Comparison of ENCODE assay signal across 8 mouse cellular contexts in the genomic region with DNA sequence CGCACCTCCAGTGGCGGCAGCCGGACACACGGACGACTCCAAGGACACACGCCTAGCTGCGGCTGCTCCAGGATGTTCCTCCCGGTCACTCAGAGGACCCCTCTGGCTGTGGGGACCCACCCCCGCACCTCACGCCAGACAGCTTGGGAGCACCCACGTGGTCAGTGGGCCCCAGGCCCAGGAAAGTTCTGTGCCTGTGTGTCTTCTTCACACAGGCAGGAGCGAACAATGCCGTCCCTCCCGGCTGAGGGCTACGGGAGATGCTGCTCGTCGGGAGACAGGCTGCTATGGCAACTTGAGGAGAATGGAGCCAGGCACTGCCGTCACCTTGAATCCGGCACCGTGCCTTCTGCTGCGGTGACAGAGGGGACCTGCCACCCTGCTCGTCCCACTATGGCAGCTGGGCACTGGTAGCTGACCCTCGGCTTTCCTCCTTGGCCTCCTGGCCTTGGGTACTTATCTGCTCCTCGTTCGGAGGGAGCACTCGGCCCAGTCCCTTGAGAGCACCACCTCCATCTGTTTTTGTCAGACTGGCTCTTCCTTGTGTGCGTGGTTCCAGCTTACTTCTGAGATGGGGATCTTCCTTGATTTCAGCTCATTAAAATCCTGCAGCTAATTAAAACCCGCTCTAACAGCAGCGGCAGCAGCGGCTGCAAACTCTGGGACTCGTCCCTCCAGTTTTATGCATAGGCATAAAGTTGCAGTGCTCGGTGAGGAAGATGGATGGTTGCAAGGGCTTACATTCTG. TPM values are rescaled to one million over a fixed set of nuclear protein-coding genes. Genes with fewer than 3 reads are reported as not detected.
A peak's percentile ranks its signal among the peaks of the same experiment; 100 is the strongest.
DNase-seq lines count a peak whose midpoint lies in the region; ATAC-seq and TF ChIP-seq lines count a peak whose summit lies in the region.
"Had no signal": no experiment of that assay in that cellular context is flagged by ENCODE, and none has a peak within 500 bp of the region (broad histone marks: within the 10 kb centered on the region; RNA-seq: fewer than 3 reads in every experiment).

No protein-coding gene starts in this region.

- intact Hi-C loops in left cerebral cortex, postnatal 36 days (cut with DNase I) = no loop called here
- intact Hi-C loops in left cerebral cortex, postnatal 14 days (cut with DNase I) = no loop called here

- no peak overlapping the region for H3K27ac ChIP-seq in cortical plate, adult 2 months (ENCODE audit: insufficient read depth, low read length)
- no peak overlapping the region; the same call in 1 of the 2 replicates for H3K27ac ChIP-seq in hindbrain, postnatal 0 days

- no peaks in the 10 kb centered on the region for H3K9me3 ChIP-seq in hindbrain, postnatal 0 days (ENCODE audit: low read length)

- H3K36me3 ChIP-seq in hindbrain, postnatal 0 days (ENCODE audit: insufficient read depth, low read length) = no peaks in the 10 kb centered on the region

- peak overlapping the region; percentile 31 for H3K4me3 ChIP-seq in cortical plate, adult 2 months (ENCODE audit: insufficient read depth, low read length)
- H3K4me3 ChIP-seq in hindbrain, postnatal 0 days (ENCODE audit: low read length) = no peak overlapping the region

- peak overlapping the region; percentile 44 for H3K4me2 ChIP-seq in hindbrain, postnatal 0 days (ENCODE audit: low read depth, low read length)

- H3K4me1 ChIP-seq in cortical plate, adult 2 months (ENCODE audit: control insufficient read depth, insufficient read depth, low read length) = peaks cover 3% of the 10 kb centered on the region; the same call in 1 of the 2 replicates
- peaks cover 7% of the 10 kb centered on the region; the same call in 1 of the 2 replicates for H3K4me1 ChIP-seq in hindbrain, postnatal 0 days (ENCODE audit: insufficient read depth, low read length)

- peak; percentile 29 to 35 for DNase-seq in left cerebral cortex, postnatal 36 days (ENCODE audit: low spot score in 2 of 2)
- DNase-seq in left cerebral cortex, postnatal 14 days (ENCODE audit: low spot score in 2 of 2) = no peak
- DNase-seq in R1 (ENCODE audit: low read depth, low spot score) (peak; percentile 54), adipocyte (ENCODE audit: low spot score) (no peak)
- peak; percentile 61 for DNase-seq in hindbrain, postnatal 0 days (ENCODE audit: low spot score)
- no peak for DNase-seq in frontal cortex, postnatal 36 days (ENCODE audit: low spot score in 2 of 2)
- DNase-seq: cerebellum, adult 8-10 months had no signal

- H3K9ac ChIP-seq in hindbrain, postnatal 0 days (replicated peaks; ENCODE audit: low read length) = no peak overlapping the region

- ATAC-seq in hindbrain, postnatal 0 days = peak; percentile 62

- no peak for TF ChIP-seq CTCF in cortical plate, adult 2 months (IDR thresholded peaks at IDR 0.05; ENCODE audit: extremely low read depth, insufficient read depth, low read length)
- TF ChIP-seq CTCF in hindbrain, postnatal 0 days (IDR thresholded peaks at IDR 0.05; ENCODE audit: low read depth) = no peak

- WGBS in hindbrain, postnatal 0 days = 28% methylated on average over 32 of the region's 32 CpGs

- no peak for TF ChIP-seq POLR2A in cortical plate, adult 2 months (IDR thresholded peaks at IDR 0.05; ENCODE audit: extremely low read depth, insufficient read depth, low read length)

- no peaks in the 10 kb centered on the region for H3K27me3 ChIP-seq in hindbrain, postnatal 0 days (ENCODE audit: insufficient read depth, low read length)

RNA-seq across cellular contexts. Expression of a gene that starts 59.2 kb away (rescaled TPM):
- 10 to 100 TPM; 18.7 to 21.1 TPM for total RNA-seq in left cerebral cortex, postnatal 36 days (2021)
- total RNA-seq in left cerebral cortex, postnatal 14 days (2021) = 10 to 100 TPM; 16.5 to 24.5 TPM
- polyA plus RNA-seq in cortical plate, adult 2 months (2012; rRNA removed) = 11.9 and 12.0 TPM in 2 replicates
- total RNA-seq in hindbrain, postnatal 0 days (2014; rRNA removed) = 27.8 and 38.6 TPM in 2 replicates
- 9.8 and 10.0 TPM in 2 replicates for polyA plus RNA-seq in hindbrain, postnatal 0 days (2015; fragmentation: Nextera tagmentation; extraction: Ambion mirVana)

Comparison
In these comparisons a context has a peak if more than half of its experiments do, and no peak if none do; other contexts are left out.
1. DNase-seq: peak in left cerebral cortex, postnatal 36 days (2 of 2), R1 (single experiment) and hindbrain, postnatal 0 days (single experiment); none in left cerebral cortex, postnatal 14 days (0 of 2), adipocyte (single experiment) and frontal cortex, postnatal 36 days (0 of 2).